Mouse (Mus musculus) brain, embryonic 14.5 days (tissue): ENCODE measurements around the gene Zscan25.
"Not testable (repeated sequence)": the region's sequence is repeated elsewhere in the genome, so short reads cannot be mapped to it uniquely, and the experiment has no call there.

ENCODE experiments used
- CTCF ChIP-seq: fragments of 200-500 bp; IDR thresholded peaks from 2 replicates; pipeline ENCODE4 v1.5.1; 2012; ENCODE audit warnings: inconsistent platforms, mild to moderate bottlenecking, moderate library complexity, borderline replicate concordance; ENCODE audit not compliant: insufficient read depth, insufficient read length; ENCODE audit errors: extremely low read depth
- POLR2A ChIP-seq: fragments of 200-500 bp; IDR thresholded peaks from 2 replicates; pipeline ENCODE4 v1.6.1; 2012; ENCODE audit warnings: mild to moderate bottlenecking, inconsistent platforms, borderline replicate concordance; ENCODE audit not compliant: poor library complexity, insufficient read depth, insufficient read length, severe bottlenecking; ENCODE audit errors: extremely low read depth

GRCm38 (mm10) chr5:145338756-145339155 is 58.5 kb downstream of the Zscan25 start:
- not testable (repeated sequence) for TF ChIP-seq CTCF, POLR2A
